Mouse (Mus musculus) cortical plate, adult 2 months (tissue): ENCODE results near the gene Rpl15.

Experiments used
- CTCF ChIP-seq: fragments of 200-500 bp; IDR thresholded peaks from 2 replicates; pipeline ENCODE4 v1.5.1; 2011; ENCODE audit warnings: mild to moderate bottlenecking, control low read depth, low read length; ENCODE audit not compliant: insufficient read depth; ENCODE audit errors: extremely low read depth
- POLR2A ChIP-seq: fragments of 200-500 bp; IDR thresholded peaks from 2 replicates; pipeline ENCODE4 v1.6.1; 2011; ENCODE audit warnings: mild to moderate bottlenecking, low read length, control low read depth; ENCODE audit not compliant: insufficient read depth; ENCODE audit errors: extremely low read depth

- TF ChIP-seq CTCF: no peak
- no peak for TF ChIP-seq POLR2A
These were observed 26.2 kb upstream of the Rpl15 start for GRCm38 (mm10) chr14:18297441-18297840.
